Comparison of ENCODE assay signal across 8 mouse cellular contexts in genomic region chr11:76945386-76946202, GRCm38 (mm10). TPM values are rescaled to one million over a fixed set of nuclear protein-coding genes. Genes with fewer than 3 reads are reported as not detected.
DNase-seq lines count a peak whose midpoint lies in the region; ATAC-seq and TF ChIP-seq lines count a peak whose summit lies in the region.

No protein-coding gene starts in this region.

- H3K4me2 ChIP-seq in heart, embryonic 11.5 days = peak overlapping the region; percentile 71
- peak overlapping the region; percentile 93 for H3K4me2 ChIP-seq in kidney, embryonic 16.5 days (replicated peaks; ENCODE audit: low read depth, low read length)
- peak overlapping the region; percentile 96 for H3K4me2 ChIP-seq in myocyte (ENCODE audit: low read depth)

- DNase-seq in A20 (ENCODE audit: low read depth, low spot score) = peak; percentile 92
- DNase-seq in liver, adult 2 months (ENCODE audit: extremely low read depth, low read depth, low spot score) = peak; percentile 70
- DNase-seq in splenic B cell, adult 2 months (ENCODE audit: low read depth, low spot score) = peak; percentile 87

- H3K9ac ChIP-seq in heart, embryonic 11.5 days (ENCODE audit: low read depth, low read length) = peak overlapping the region; percentile 90
- peak overlapping the region; percentile 83 for H3K9ac ChIP-seq in kidney, embryonic 16.5 days (replicated peaks; ENCODE audit: low read length)
- H3K9ac ChIP-seq in liver, adult 2 months (ENCODE audit: low read depth, low read length) = peak overlapping the region; percentile 92

- under 1% methylated on average over 53 of the region's 58 CpGs for WGBS in heart, embryonic 11.5 days (ENCODE audit: insufficient replicate concordance)
- WGBS in kidney, embryonic 16.5 days = under 1% methylated on average over 56 of the region's 58 CpGs
- WGBS in liver, adult 2 months = under 1% methylated on average over 58 of the region's 58 CpGs

- peaks cover 10% of the 10 kb centered on the region for H3K4me1 ChIP-seq in bone marrow macrophage, adult 2 months (ENCODE audit: control insufficient read depth, insufficient read depth, low read length)
- H3K4me1 ChIP-seq in embryonic fibroblast, embryonic 13.5 days (ENCODE audit: control insufficient read depth, insufficient read depth, low read length) = 0 out of 2 replicates have a peak, but pooled peaks cover 3% of the 10 kb centered on the region
- peaks cover 5% of the 10 kb centered on the region for H3K4me1 ChIP-seq in heart, embryonic 11.5 days (ENCODE audit: control insufficient read depth, insufficient read depth, low read length)
- H3K4me1 ChIP-seq in kidney, embryonic 16.5 days (ENCODE audit: insufficient read depth, low read length) = peaks cover 15% of the 10 kb centered on the region
- peaks cover 6% of the 10 kb centered on the region; the same call in 1 of the 2 replicates for H3K4me1 ChIP-seq in liver, adult 2 months (ENCODE audit: control insufficient read depth, insufficient read depth, low read length)

- H3K27me3 ChIP-seq in heart, embryonic 11.5 days (ENCODE audit: control insufficient read depth, insufficient read depth, low read length) = no peaks in the 10 kb centered on the region
- no peaks in the 10 kb centered on the region for H3K27me3 ChIP-seq in kidney, embryonic 16.5 days (ENCODE audit: insufficient read depth, low read length)
- no peaks in the 10 kb centered on the region for H3K27me3 ChIP-seq in liver, adult 2 months (ENCODE audit: control insufficient read depth, insufficient read depth, low read length)
- no peaks in the 10 kb centered on the region for H3K27me3 ChIP-seq in myocyte (ENCODE audit: control insufficient read depth, insufficient read depth, insufficient read length)
- no peaks in the 10 kb centered on the region for H3K27me3 ChIP-seq in splenic B cell, adult 2 months (ENCODE audit: control insufficient read depth, insufficient read depth, low read length, poor library complexity, severe bottlenecking)

- peak overlapping the region; percentile 97 for H3K4me3 ChIP-seq in bone marrow macrophage, adult 2 months (ENCODE audit: insufficient read depth, low read length)
- H3K4me3 ChIP-seq in embryonic fibroblast, embryonic 13.5 days (ENCODE audit: insufficient read depth, low read length) = peak overlapping the region; percentile 93
- peak overlapping the region; percentile 89 for H3K4me3 ChIP-seq in heart, embryonic 11.5 days (ENCODE audit: low read depth, low read length)
- peak overlapping the region; percentile 96 for H3K4me3 ChIP-seq in kidney, embryonic 16.5 days (ENCODE audit: low read length)
- peak overlapping the region; percentile 79 for H3K4me3 ChIP-seq in liver, adult 2 months (ENCODE audit: insufficient read depth, low read depth, low read length)
- peak overlapping the region; percentile 89 for H3K4me3 ChIP-seq in myocyte

- no peaks in the 10 kb centered on the region for H3K9me3 ChIP-seq in heart, embryonic 11.5 days (replicated peaks; ENCODE audit: control insufficient read depth, low read length)
- no peaks in the 10 kb centered on the region for H3K9me3 ChIP-seq in kidney, embryonic 16.5 days (ENCODE audit: low read length)

- peak overlapping the region; percentile 72 for H3K27ac ChIP-seq in bone marrow macrophage, adult 2 months (ENCODE audit: insufficient read depth, low read depth, low read length)
- peak overlapping the region; percentile 12 for H3K27ac ChIP-seq in embryonic fibroblast, embryonic 13.5 days (ENCODE audit: insufficient read depth, low read length)
- peak overlapping the region; percentile 70 for H3K27ac ChIP-seq in heart, embryonic 11.5 days (ENCODE audit: low read depth, low read length)
- peak overlapping the region; percentile 90 for H3K27ac ChIP-seq in kidney, embryonic 16.5 days (ENCODE audit: low read length)
- peak overlapping the region; percentile 77 for H3K27ac ChIP-seq in liver, adult 2 months (replicated peaks; ENCODE audit: insufficient read depth, low read depth, low read length)

- H3ac ChIP-seq in myocyte (ENCODE audit: control insufficient read depth, insufficient read length) = peak overlapping the region; percentile 36

- H3K36me3 ChIP-seq in heart, embryonic 11.5 days (ENCODE audit: control insufficient read depth, insufficient read depth, low read length) = no peaks in the 10 kb centered on the region
- no peaks in the 10 kb centered on the region for H3K36me3 ChIP-seq in kidney, embryonic 16.5 days (ENCODE audit: insufficient read depth, low read length)
- peaks cover 4% of the 10 kb centered on the region; the same call in 1 of the 2 replicates for H3K36me3 ChIP-seq in liver, adult 2 months (ENCODE audit: control insufficient read depth, insufficient read depth, low read length)
- H3K36me3 ChIP-seq in myocyte (ENCODE audit: control insufficient read depth, insufficient read depth) = peaks cover 19% of the 10 kb centered on the region
- no peaks in the 10 kb centered on the region for H3K36me3 ChIP-seq in splenic B cell, adult 2 months (ENCODE audit: control insufficient read depth, insufficient read depth, low read length, poor library complexity, severe bottlenecking)

- TF ChIP-seq CTCF in bone marrow macrophage, adult 2 months (IDR thresholded peaks at IDR 0.05; ENCODE audit: low read depth, low read length) = no peak
- no peak for TF ChIP-seq CTCF in embryonic fibroblast, embryonic 13.5 days (IDR thresholded peaks at IDR 0.05; ENCODE audit: borderline replicate concordance, insufficient read depth, low read length)
- no peak for TF ChIP-seq CTCF in liver, adult 2 months (IDR thresholded peaks at IDR 0.05; ENCODE audit: low read depth, low read length)

- H3K79me2 ChIP-seq in liver, adult 2 months (ENCODE audit: control insufficient read depth, insufficient read depth, low read length) = peaks cover 3% of the 10 kb centered on the region; the same call in 1 of the 2 replicates
- H3K79me2 ChIP-seq in myocyte (ENCODE audit: control insufficient read depth, insufficient read depth) = peaks cover 5% of the 10 kb centered on the region

- peak; percentile 92 for ATAC-seq in heart, embryonic 11.5 days (replicated peaks; ENCODE audit: insufficient number of reproducible peaks, low FRiP score, low TSS enrichment)
- peak; percentile 96 for ATAC-seq in kidney, embryonic 16.5 days (ENCODE audit: low FRiP score, low TSS enrichment)

- no peak for TF ChIP-seq POLR2A in bone marrow macrophage, adult 2 months (IDR thresholded peaks at IDR 0.05; ENCODE audit: borderline replicate concordance, low read depth, low read length)
- TF ChIP-seq POLR2A in embryonic fibroblast, embryonic 13.5 days (IDR thresholded peaks at IDR 0.05; ENCODE audit: low read depth, low read length) = peak; percentile 88
- TF ChIP-seq POLR2A in liver, adult 2 months (IDR thresholded peaks at IDR 0.05; ENCODE audit: extremely low read depth, insufficient read depth, low read length) = peak; percentile 70; the same call in 1 of the 2 replicates
- TF ChIP-seq POLR2A in myocyte (IDR thresholded peaks at IDR 0.05; ENCODE audit: insufficient read length, low read depth) = peak; percentile 79

TF ChIP-seq in myocyte, 11 proteins besides CTCF, POLR2A, EP300 and RAD21:
- peak; percentile 78 for TF ChIP-seq POLR2AphosphoS2 (IDR thresholded peaks at IDR 0.05; ENCODE audit: insufficient read length, low read depth)
- peak in 1 of 3 experiments; percentile 19 for TF ChIP-seq MYOG (IDR thresholded peaks at IDR 0.05; ENCODE audit: control insufficient read depth in 1 of 3, insufficient read depth in 1 of 3, insufficient read length in 2 of 3, low read depth in 2 of 3)
- no peak for TF ChIP-seq TCF12 (IDR thresholded peaks at IDR 0.05; ENCODE audit: insufficient read depth, poor library complexity, severe bottlenecking)
TF ChIP-seq in myocyte: peak in this region for 2.

RNA-seq across cellular contexts. Expression of gene Blmh, which starts 21.0 kb away (rescaled TPM):
- polyA plus RNA-seq in bone marrow macrophage, adult 2 months (2012; ENCODE audit: insufficient read depth, insufficient read length, missing spikeins) = 44.1 and 52.0 TPM in 2 replicates
- 67.2 and 97.3 TPM in 2 replicates for polyA plus RNA-seq in embryonic fibroblast, embryonic 13.5 days (2011; ENCODE audit: insufficient read length, low read depth, missing spikeins)
- 89.0 and 111 TPM in 2 replicates for polyA plus RNA-seq in heart, embryonic 11.5 days (2014; fragmentation: Nextera tagmentation; extraction: Ambion mirVana)
- polyA plus RNA-seq in kidney, embryonic 16.5 days (2015; fragmentation: Nextera tagmentation; extraction: Ambion mirVana) = 190 and 196 TPM in 2 replicates
- total RNA-seq in liver, adult 2 months (2014; rRNA removed) = 43.6 and 45.8 TPM in 2 replicates
- 8.6 and 10.3 TPM in 2 replicates for polyA plus RNA-seq in liver, adult 2 months (2012; rRNA removed)
- 58.3 TPM for polyA plus RNA-seq in myocyte (2012; fragmentation: generic; extraction: Trizol)

RNA-seq across cellular contexts. Expression of gene Tmigd1, which starts 43.6 kb away (rescaled TPM):
- polyA plus RNA-seq in bone marrow macrophage, adult 2 months (2012; ENCODE audit: insufficient read depth, insufficient read length, missing spikeins) = not detected in 2 replicates
- polyA plus RNA-seq in embryonic fibroblast, embryonic 13.5 days (2011; ENCODE audit: insufficient read length, low read depth, missing spikeins) = not detected in 2 replicates
- 0.23 TPM in 1 of 2 replicates, not detected in the other for polyA plus RNA-seq in heart, embryonic 11.5 days (2014; fragmentation: Nextera tagmentation; extraction: Ambion mirVana)
- polyA plus RNA-seq in kidney, embryonic 16.5 days (2015; fragmentation: Nextera tagmentation; extraction: Ambion mirVana) = 3.2 and 4.1 TPM in 2 replicates
- total RNA-seq in liver, adult 2 months (2014; rRNA removed) = not detected in 2 replicates
- polyA plus RNA-seq in liver, adult 2 months (2012; rRNA removed) = not detected in 2 replicates
- polyA plus RNA-seq in myocyte (2012; fragmentation: generic; extraction: Trizol) = not detected

RNA-seq across cellular contexts. Expression of gene Slc6a4, which starts 52.8 kb away (rescaled TPM):
- not detected in 2 replicates for polyA plus RNA-seq in bone marrow macrophage, adult 2 months (2012; ENCODE audit: insufficient read depth, insufficient read length, missing spikeins)
- 0.23 TPM in 1 of 2 replicates, not detected in the other for polyA plus RNA-seq in embryonic fibroblast, embryonic 13.5 days (2011; ENCODE audit: insufficient read length, low read depth, missing spikeins)
- polyA plus RNA-seq in heart, embryonic 11.5 days (2014; fragmentation: Nextera tagmentation; extraction: Ambion mirVana) = 1.5 and 2.2 TPM in 2 replicates
- 2.8 and 3.6 TPM in 2 replicates for polyA plus RNA-seq in kidney, embryonic 16.5 days (2015; fragmentation: Nextera tagmentation; extraction: Ambion mirVana)
- 0.20 and 0.37 TPM in 2 replicates for total RNA-seq in liver, adult 2 months (2014; rRNA removed)
- 0.13 and 0.26 TPM in 2 replicates for polyA plus RNA-seq in liver, adult 2 months (2012; rRNA removed)
- not detected for polyA plus RNA-seq in myocyte (2012; fragmentation: generic; extraction: Trizol)

Comparison
In these comparisons a context has a peak if more than half of its experiments do, and no peak if none do; other contexts are left out.
1. Peak in every context shown above with its lines: DNase-seq, ATAC-seq, H3K4me3 ChIP-seq and H3K27ac ChIP-seq.
2. H3K27ac ChIP-seq: peak in every context shown above with its lines; median percentile 90 in kidney, embryonic 16.5 days; 77 in liver, adult 2 months; 72 in bone marrow macrophage, adult 2 months; 70 in heart, embryonic 11.5 days; 12 in embryonic fibroblast, embryonic 13.5 days.